Mouse (Mus musculus): ENCODE results near the gene Lct.

GRCm38 (mm10) chr1:128284157-128284690 is 43.9 kb downstream of the Lct start:
- TF ChIP-seq ZMIZ1 (IDR thresholded peaks at IDR 0.05; ENCODE audit: low read depth, low read length) (no peak), ZKSCAN1 (IDR thresholded peaks at IDR 0.05; ENCODE audit: borderline replicate concordance, low read depth, low read length) (no peak), CTCF (conservative IDR thresholded peaks at IDR 0.05 in 1 of 2, IDR thresholded peaks at IDR 0.05 in 1 of 2; ENCODE audit: low read depth in 2 of 2, low read length in 2 of 2) (no peak), MAX (IDR thresholded peaks at IDR 0.05; ENCODE audit: low read length) (no peak), NELFE (IDR thresholded peaks at IDR 0.05; ENCODE audit: low read depth, low read length) (no peak), EP300 (IDR thresholded peaks at IDR 0.05; ENCODE audit: low read length) (no peak), TCF12 (IDR thresholded peaks at IDR 0.05; ENCODE audit: low read depth, low read length) (no peak), KAT2A (IDR thresholded peaks at IDR 0.05; ENCODE audit: insufficient replicate concordance, low read length) (no peak), RCOR1 (conservative IDR thresholded peaks at IDR 0.05; ENCODE audit: low read depth, low read length) (no peak), MYC (IDR thresholded peaks at IDR 0.05; ENCODE audit: low read depth, low read length) (no peak), POLR2A (IDR thresholded peaks at IDR 0.05; ENCODE audit: low read depth, low read length) (no peak), ZC3H11A (IDR thresholded peaks at IDR 0.05; ENCODE audit: low read depth, low read length) (no peak), MEF2A (IDR thresholded peaks at IDR 0.05; ENCODE audit: borderline replicate concordance, low read depth, low read length) (no peak), MXI1 (IDR thresholded peaks at IDR 0.05; ENCODE audit: low read depth, low read length) (no peak)

Data from CH12.LX (cell line).